Mouse (Mus musculus): ENCODE results near the gene Mrps24.

- TF ChIP-seq POLR2A (IDR thresholded peaks at IDR 0.05; ENCODE audit: insufficient read length, low read depth) (no peak), MYOD1 (IDR thresholded peaks at IDR 0.05; ENCODE audit: control insufficient read depth in 1 of 3, insufficient read length in 2 of 3, low read depth in 2 of 3) (no peak), POLR2AphosphoS2 (IDR thresholded peaks at IDR 0.05; ENCODE audit: insufficient read length, low read depth) (no peak), CEBPB (IDR thresholded peaks at IDR 0.05; ENCODE audit: insufficient read depth, poor library complexity, severe bottlenecking) (no peak), E2F4 (IDR thresholded peaks at IDR 0.05; ENCODE audit: insufficient read depth) (no peak), MAX (IDR thresholded peaks at IDR 0.05; ENCODE audit: low read depth) (no peak), USF1 (IDR thresholded peaks at IDR 0.05; ENCODE audit: low read depth) (no peak), MYOG (IDR thresholded peaks at IDR 0.05; ENCODE audit: control insufficient read depth in 1 of 3, insufficient read depth in 1 of 3, insufficient read length in 2 of 3, low read depth in 2 of 3) (no peak), TCF3 (IDR thresholded peaks at IDR 0.05; ENCODE audit: insufficient read length, low read depth) (no peak), TCF12 (IDR thresholded peaks at IDR 0.05; ENCODE audit: insufficient read depth, poor library complexity, severe bottlenecking) (no peak)
These were observed 29.5 kb upstream of the Mrps24 start for GRCm38 (mm10) chr11:5744951-5745350.

All from myocyte (in vitro differentiated cells).